Mouse (Mus musculus): ENCODE data around the gene Svs3b. TPM values are rescaled to one million over a fixed set of nuclear protein-coding genes. Genes with fewer than 3 reads are reported as not detected.
"Not testable (repeated sequence)": the region's sequence is repeated elsewhere in the genome, so short reads cannot be mapped to it uniquely, and the experiment has no call there.

Svs3b gene
- polyA plus RNA-seq, 1 experiment from 2014 or later, result not detected

GRCm38 (mm10) chr2:164210892-164211291 lies 45.5 kb downstream of the Svs3b start:
- Histone ChIP-seq H3K36me3 (ENCODE audit: control insufficient read depth, insufficient read depth, low read length) (no peaks in the 10 kb centered on the region), H3K27ac (ENCODE audit: low read depth, low read length) (no peak overlapping the region), H3K9me3 (ENCODE audit: control insufficient read depth, low read length) (no peaks in the 10 kb centered on the region), H3K27me3 (ENCODE audit: control insufficient read depth, insufficient read depth, low read length) (no peaks in the 10 kb centered on the region), H3K4me3 (ENCODE audit: low read depth, low read length) (no peak overlapping the region), H3K9ac (ENCODE audit: low read length) (no peak overlapping the region), H3K4me2 (no peak overlapping the region), H3K4me1 (ENCODE audit: control insufficient read depth, insufficient read depth, low read length) (no peaks in the 10 kb centered on the region)
- ATAC-seq (ENCODE audit: low FRiP score), result no peak
- 86% methylated on average over 4 of the region's 4 CpGs for WGBS
- no peak for DNase-seq (ENCODE audit: low spot score, missing footprints)

- WGBS, result 82% methylated on average over 4 of the region's 4 CpGs
- H3K9me3 ChIP-seq (ENCODE audit: control insufficient read depth, low read length), result no peaks in the 10 kb centered on the region
- peak; percentile 31 for DNase-seq (ENCODE audit: low spot score, missing footprints)
- no peaks in the 10 kb centered on the region for H3K36me3 ChIP-seq (ENCODE audit: control insufficient read depth, insufficient read depth, low read length)
- no peak overlapping the region for H3K27ac ChIP-seq (ENCODE audit: low read depth, low read length)
- H3K9ac ChIP-seq (ENCODE audit: low read length), result no peak overlapping the region
- no peak for ATAC-seq (ENCODE audit: low FRiP score)
- no peaks in the 10 kb centered on the region for H3K4me1 ChIP-seq (ENCODE audit: control insufficient read depth, insufficient read depth, low read length)
- no peak overlapping the region for H3K4me3 ChIP-seq (ENCODE audit: low read depth, low read length)
- no peaks in the 10 kb centered on the region for H3K27me3 ChIP-seq (ENCODE audit: control insufficient read depth, insufficient read depth, low read length)
- no peak overlapping the region for H3K4me2 ChIP-seq
Measured at GRCm38 (mm10) chr2:164206676-164207075, 49.8 kb downstream of the Svs3b start.

GRCm38 (mm10) chr2:164206011-164206410 lies 50.4 kb downstream of the Svs3b start:
- H3K9ac ChIP-seq (ENCODE audit: low read length); H3K4me1 ChIP-seq (ENCODE audit: control insufficient read depth, insufficient read depth, low read length); H3K9me3 ChIP-seq (ENCODE audit: control insufficient read depth, low read length); H3K4me2 ChIP-seq; H3K27ac ChIP-seq (ENCODE audit: low read depth, low read length); H3K36me3 ChIP-seq (ENCODE audit: control insufficient read depth, insufficient read depth, low read length); ATAC-seq (ENCODE audit: low FRiP score); H3K27me3 ChIP-seq (ENCODE audit: control insufficient read depth, insufficient read depth, low read length); H3K4me3 ChIP-seq (ENCODE audit: low read depth, low read length): not testable (repeated sequence)
- peak; percentile 19 for DNase-seq (ENCODE audit: low spot score, missing footprints)
- 89% methylated on average over 10 of the region's 10 CpGs for WGBS

Other genes starting within 250 kb of the Svs3b start
- 0.51 and 1.1 TPM in 2 replicates for gene Pabpc1l, start 231.2 kb downstream of the Svs3b start, polyA plus RNA-seq (2014; fragmentation: Nextera tagmentation; extraction: Ambion mirVana)
- 33.2 and 36.7 TPM in 2 replicates for gene Stk4, start 186.3 kb downstream of the Svs3b start, polyA plus RNA-seq (2014; fragmentation: Nextera tagmentation; extraction: Ambion mirVana)
- gene Tomm34, start 185.5 kb downstream of the Svs3b start, polyA plus RNA-seq (2014; fragmentation: Nextera tagmentation; extraction: Ambion mirVana), result 48.2 and 50.0 TPM in 2 replicates
- 0.07 TPM in 1 of 2 replicates, not detected in the other for gene Kcns1, start 85.5 kb downstream of the Svs3b start, polyA plus RNA-seq (2014; fragmentation: Nextera tagmentation; extraction: Ambion mirVana)
- gene Wfdc5, start 73.9 kb downstream of the Svs3b start, polyA plus RNA-seq (2014; fragmentation: Nextera tagmentation; extraction: Ambion mirVana), result not detected in 2 replicates
- gene Wfdc12, start 66.0 kb downstream of the Svs3b start, polyA plus RNA-seq (2014; fragmentation: Nextera tagmentation; extraction: Ambion mirVana), result not detected in 2 replicates
- not detected in 2 replicates for gene Wfdc15a, start 56.5 kb downstream of the Svs3b start, polyA plus RNA-seq (2014; fragmentation: Nextera tagmentation; extraction: Ambion mirVana)
- gene Wfdc15b, start 35.0 kb downstream of the Svs3b start, polyA plus RNA-seq (2014; fragmentation: Nextera tagmentation; extraction: Ambion mirVana), result not detected in 2 replicates
- gene Svs2, start 18.2 kb downstream of the Svs3b start, polyA plus RNA-seq (2014; fragmentation: Nextera tagmentation; extraction: Ambion mirVana), result not detected in 2 replicates
- gene Svs4, start 21.8 kb upstream of the Svs3b start, polyA plus RNA-seq (2014; fragmentation: Nextera tagmentation; extraction: Ambion mirVana), result not detected in 2 replicates
- not detected in 2 replicates for gene Svs3a, start 32.6 kb upstream of the Svs3b start, polyA plus RNA-seq (2014; fragmentation: Nextera tagmentation; extraction: Ambion mirVana)
- gene Svs6, start 60.1 kb upstream of the Svs3b start, polyA plus RNA-seq (2014; fragmentation: Nextera tagmentation; extraction: Ambion mirVana), result not detected in 2 replicates
- gene Svs5, start 76.1 kb upstream of the Svs3b start, polyA plus RNA-seq (2014; fragmentation: Nextera tagmentation; extraction: Ambion mirVana), result not detected in 2 replicates
- gene Slpi, start 132.5 kb upstream of the Svs3b start, polyA plus RNA-seq (2014; fragmentation: Nextera tagmentation; extraction: Ambion mirVana), result 0.37 and 0.52 TPM in 2 replicates
- gene Rbpjl, start 146.5 kb upstream of the Svs3b start, polyA plus RNA-seq (2014; fragmentation: Nextera tagmentation; extraction: Ambion mirVana), result not detected in 2 replicates
- 0.10 and 0.23 TPM in 2 replicates for gene Matn4, start 148.5 kb upstream of the Svs3b start, polyA plus RNA-seq (2014; fragmentation: Nextera tagmentation; extraction: Ambion mirVana)
- gene Sdc4, start 187.2 kb upstream of the Svs3b start, polyA plus RNA-seq (2014; fragmentation: Nextera tagmentation; extraction: Ambion mirVana), result 9.7 and 9.9 TPM in 2 replicates
- gene Sys1, start 200.3 kb upstream of the Svs3b start, polyA plus RNA-seq (2014; fragmentation: Nextera tagmentation; extraction: Ambion mirVana), result 62.0 and 63.6 TPM in 2 replicates
- 4.7 and 5.0 TPM in 2 replicates for gene Gm20458, start 204.3 kb upstream of the Svs3b start, polyA plus RNA-seq (2014; fragmentation: Nextera tagmentation; extraction: Ambion mirVana)
- gene Trp53tg5, start 217.1 kb upstream of the Svs3b start, polyA plus RNA-seq (2014; fragmentation: Nextera tagmentation; extraction: Ambion mirVana), result not detected in 2 replicates
- gene Dbndd2, start 229.5 kb upstream of the Svs3b start, polyA plus RNA-seq (2014; fragmentation: Nextera tagmentation; extraction: Ambion mirVana), result 3.1 and 3.4 TPM in 2 replicates
- 48.1 and 51.9 TPM in 2 replicates for gene Pigt, start 240.9 kb upstream of the Svs3b start, polyA plus RNA-seq (2014; fragmentation: Nextera tagmentation; extraction: Ambion mirVana)

Measured in midbrain, embryonic 11.5 days (tissue).